Comparison of ENCODE assay signal across 17 mouse cellular contexts in the genomic region with DNA sequence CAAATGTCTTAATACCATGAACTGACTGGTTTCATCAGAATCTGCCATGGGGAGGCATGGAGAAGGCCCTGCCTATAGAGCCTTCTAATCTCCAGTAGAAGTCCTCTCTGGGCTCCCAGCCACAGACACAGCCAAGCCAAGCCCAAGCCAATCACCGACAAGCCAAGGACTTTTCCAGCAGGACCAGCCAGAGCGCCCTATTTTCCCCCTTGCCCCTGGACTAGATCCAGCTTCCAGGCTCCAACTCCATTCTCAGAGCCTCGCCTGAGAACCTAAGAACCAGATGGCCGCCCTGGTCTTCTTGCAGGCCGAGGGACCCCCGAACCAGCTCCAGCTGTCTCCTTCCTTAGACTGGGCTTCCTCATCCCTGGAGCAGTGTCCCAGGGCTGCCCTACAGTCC. TPM values are rescaled to one million over a fixed set of nuclear protein-coding genes. Genes with fewer than 3 reads are reported as not detected.
"Had no signal": no experiment of that assay in that cellular context is flagged by ENCODE, and none has a peak within 500 bp of the region (broad histone marks: within the 10 kb centered on the region; RNA-seq: fewer than 3 reads in every experiment).

No protein-coding gene starts in this region.

- H3K36me3 ChIP-seq: limb, embryonic 12.5 days; limb, embryonic 15.5 days; midbrain, embryonic 12.5 days had no signal

- H3K27ac ChIP-seq: kidney, postnatal 0 days; layer of hippocampus, adult 2 months; limb, embryonic 12.5 days; limb, embryonic 15.5 days; liver, embryonic 14.5 days; macrophage; midbrain, embryonic 12.5 days had no signal

- H3K9ac ChIP-seq: limb, embryonic 12.5 days; limb, embryonic 15.5 days; liver, embryonic 14.5 days; liver, postnatal 0 days; lung, embryonic 14.5 days; midbrain, embryonic 12.5 days had no signal

- H3K27me3 ChIP-seq: limb, embryonic 15.5 days; midbrain, embryonic 12.5 days had no signal

- ATAC-seq: liver, postnatal 0 days; lung, postnatal 0 days; midbrain, embryonic 16.5 days had no signal

- H3K4me3 ChIP-seq: layer of hippocampus, adult 2 months; limb, embryonic 12.5 days; limb, embryonic 15.5 days; midbrain, embryonic 12.5 days had no signal

- DNase-seq: kidney, postnatal 25 days; layer of hippocampus, adult 9-11 months; liver, postnatal 0 days; lung, embryonic 14.5 days; thymus, adult 18-20 months; thymus, postnatal 36 days had no signal

- H3K4me2 ChIP-seq: limb, embryonic 12.5 days; limb, embryonic 15.5 days; liver, embryonic 11.5 days; lung, embryonic 14.5 days; midbrain, embryonic 12.5 days had no signal

- H3K9me3 ChIP-seq: limb, embryonic 12.5 days; limb, embryonic 15.5 days; midbrain, embryonic 12.5 days had no signal

RNA-seq across cellular contexts. Expression of gene B3galt1, which starts 26.2 kb away (rescaled TPM):
- total RNA-seq: megakaryocyte, adult 5-6 weeks had no signal
- polyA plus RNA-seq: macrophage had no signal
